Mouse (Mus musculus): ENCODE data around the gene Scp2. TPM values are rescaled to one million over a fixed set of nuclear protein-coding genes. Genes with fewer than 3 reads are reported as not detected.
A peak's percentile ranks its signal among the peaks of the same experiment; 100 is the strongest.

The Scp2 gene
- polyA plus RNA-seq, 2 experiments, result 112 to 199 TPM

- 62% methylated on average over 4 of the region's 4 CpGs for WGBS
Observed at GRCm38 (mm10) chr4:108070286-108070685, 74.5 kb downstream of the Scp2 start.

GRCm38 (mm10) chr4:108068081-108068480, 76.7 kb downstream of the Scp2 start:
- Histone ChIP-seq H3K27me3 (ENCODE audit: control insufficient read depth, insufficient read depth, low read length) (no peaks in the 10 kb centered on the region), H3K9me3 (ENCODE audit: control insufficient read depth, low read length) (no peaks in the 10 kb centered on the region), H3K36me3 (ENCODE audit: control insufficient read depth, insufficient read depth, low read length) (peaks cover 35% of the 10 kb centered on the region), H3K4me2 (replicated peaks; ENCODE audit: low read depth, low read length, severe bottlenecking) (no peak overlapping the region), H3K9ac (ENCODE audit: low read depth, low read length, severe bottlenecking) (no peak overlapping the region), H3K4me1 (ENCODE audit: control insufficient read depth, insufficient read depth, low read length) (peaks cover 6% of the 10 kb centered on the region; the same call in 1 of the 2 replicates), H3K27ac (replicated peaks; ENCODE audit: low read depth, low read length) (no peak overlapping the region), H3K4me3 (replicated peaks; ENCODE audit: low read length) (no peak overlapping the region)
- WGBS, result 86% methylated on average over 2 of the region's 2 CpGs
- DNase-seq (ENCODE audit: low spot score) (no peak), ATAC-seq (ENCODE audit: low FRiP score, low read depth) (no peak)
- no peak for TF ChIP-seq POLR2A (IDR thresholded peaks at IDR 0.05; ENCODE audit: borderline replicate concordance, extremely low read depth, insufficient read depth, insufficient read length)

More at GRCm38 (mm10) chr4:108070286-108070685, 74.5 kb downstream of the Scp2 start:
- peak overlapping the region; percentile 76 for H3K4me2 ChIP-seq (replicated peaks; ENCODE audit: low read depth, low read length, severe bottlenecking)
- no peak for TF ChIP-seq POLR2A (IDR thresholded peaks at IDR 0.05; ENCODE audit: borderline replicate concordance, extremely low read depth, insufficient read depth, insufficient read length)
- DNase-seq (ENCODE audit: low spot score), result no peak
- H3K4me1 ChIP-seq (ENCODE audit: control insufficient read depth, insufficient read depth, low read length), result peaks cover 6% of the 10 kb centered on the region; the same call in 1 of the 2 replicates
- peak overlapping the region; percentile 56 for H3K9ac ChIP-seq (ENCODE audit: low read depth, low read length, severe bottlenecking)
- ATAC-seq (ENCODE audit: low FRiP score, low read depth), result no peak
- H3K9me3 ChIP-seq (ENCODE audit: control insufficient read depth, low read length), result no peaks in the 10 kb centered on the region
- no peak overlapping the region for H3K27ac ChIP-seq (replicated peaks; ENCODE audit: low read depth, low read length)
- no peaks in the 10 kb centered on the region for H3K27me3 ChIP-seq (ENCODE audit: control insufficient read depth, insufficient read depth, low read length)
- H3K36me3 ChIP-seq (ENCODE audit: control insufficient read depth, insufficient read depth, low read length), result peaks cover 18% of the 10 kb centered on the region
- H3K4me3 ChIP-seq (replicated peaks; ENCODE audit: low read length), result peak overlapping the region; percentile 55

GRCm38 (mm10) chr4:108067261-108067660, 77.5 kb downstream of the Scp2 start:
- H3K27ac ChIP-seq (replicated peaks; ENCODE audit: low read depth, low read length), result no peak overlapping the region
- ATAC-seq (ENCODE audit: low FRiP score, low read depth) (no peak), DNase-seq (ENCODE audit: low spot score) (no peak)
- no peak overlapping the region for H3K4me2 ChIP-seq (replicated peaks; ENCODE audit: low read depth, low read length, severe bottlenecking)
- no peak overlapping the region for H3K9ac ChIP-seq (ENCODE audit: low read depth, low read length, severe bottlenecking)
- TF ChIP-seq POLR2A (IDR thresholded peaks at IDR 0.05; ENCODE audit: borderline replicate concordance, extremely low read depth, insufficient read depth, insufficient read length), result no peak
- no peaks in the 10 kb centered on the region for H3K27me3 ChIP-seq (ENCODE audit: control insufficient read depth, insufficient read depth, low read length)
- 90% methylated on average over 7 of the region's 7 CpGs for WGBS
- H3K4me1 ChIP-seq (ENCODE audit: control insufficient read depth, insufficient read depth, low read length), result peaks cover 6% of the 10 kb centered on the region; the same call in 1 of the 2 replicates
- H3K4me3 ChIP-seq (replicated peaks; ENCODE audit: low read length), result no peak overlapping the region
- no peaks in the 10 kb centered on the region for H3K9me3 ChIP-seq (ENCODE audit: control insufficient read depth, low read length)
- H3K36me3 ChIP-seq (ENCODE audit: control insufficient read depth, insufficient read depth, low read length), result peaks cover 43% of the 10 kb centered on the region

GRCm38 (mm10) chr4:108066569-108066968, 78.2 kb downstream of the Scp2 start:
- Histone ChIP-seq H3K9ac (ENCODE audit: low read depth, low read length, severe bottlenecking) (no peak overlapping the region), H3K4me2 (replicated peaks; ENCODE audit: low read depth, low read length, severe bottlenecking) (no peak overlapping the region), H3K27ac (replicated peaks; ENCODE audit: low read depth, low read length) (no peak overlapping the region), H3K4me1 (ENCODE audit: control insufficient read depth, insufficient read depth, low read length) (peaks cover 6% of the 10 kb centered on the region; the same call in 1 of the 2 replicates), H3K4me3 (replicated peaks; ENCODE audit: low read length) (no peak overlapping the region), H3K27me3 (ENCODE audit: control insufficient read depth, insufficient read depth, low read length) (no peaks in the 10 kb centered on the region), H3K36me3 (ENCODE audit: control insufficient read depth, insufficient read depth, low read length) (peaks cover 47% of the 10 kb centered on the region), H3K9me3 (ENCODE audit: control insufficient read depth, low read length) (no peaks in the 10 kb centered on the region)
- no peak for ATAC-seq (ENCODE audit: low FRiP score, low read depth)
- TF ChIP-seq POLR2A (IDR thresholded peaks at IDR 0.05; ENCODE audit: borderline replicate concordance, extremely low read depth, insufficient read depth, insufficient read length), result no peak
- 94% methylated on average over 4 of the region's 4 CpGs for WGBS
- no peak for DNase-seq (ENCODE audit: low spot score)

- Histone ChIP-seq H3K27me3 (ENCODE audit: control insufficient read depth, insufficient read depth, low read length) (no peaks in the 10 kb centered on the region), H3K9ac (ENCODE audit: low read depth, low read length, severe bottlenecking) (no peak overlapping the region), H3K4me1 (ENCODE audit: control insufficient read depth, insufficient read depth, low read length) (peaks cover 2% of the 10 kb centered on the region; the same call in 1 of the 2 replicates), H3K9me3 (ENCODE audit: control insufficient read depth, low read length) (no peaks in the 10 kb centered on the region), H3K36me3 (ENCODE audit: control insufficient read depth, insufficient read depth, low read length) (peaks cover 56% of the 10 kb centered on the region), H3K4me3 (replicated peaks; ENCODE audit: low read length) (no peak overlapping the region), H3K27ac (replicated peaks; ENCODE audit: low read depth, low read length) (no peak overlapping the region), H3K4me2 (replicated peaks; ENCODE audit: low read depth, low read length, severe bottlenecking) (no peak overlapping the region)
- ATAC-seq (ENCODE audit: low FRiP score, low read depth) (no peak), DNase-seq (ENCODE audit: low spot score) (no peak)
- no peak for TF ChIP-seq POLR2A (IDR thresholded peaks at IDR 0.05; ENCODE audit: borderline replicate concordance, extremely low read depth, insufficient read depth, insufficient read length)
- 81% methylated on average over 2 of the region's 2 CpGs for WGBS
Observed at GRCm38 (mm10) chr4:108065176-108065844, 79.5 kb downstream of the Scp2 start.
